Mouse (Mus musculus): ENCODE data around the gene Rassf7. TPM values are rescaled to one million over a fixed set of nuclear protein-coding genes. Genes with fewer than 3 reads are reported as not detected.
"Not testable (repeated sequence)": the region's sequence is repeated elsewhere in the genome, so short reads cannot be mapped to it uniquely, and the experiment has no call there.

Gene Rassf7
- polyA plus RNA-seq, 1 experiment from 2014 or later = 48.3 TPM

DNA sequence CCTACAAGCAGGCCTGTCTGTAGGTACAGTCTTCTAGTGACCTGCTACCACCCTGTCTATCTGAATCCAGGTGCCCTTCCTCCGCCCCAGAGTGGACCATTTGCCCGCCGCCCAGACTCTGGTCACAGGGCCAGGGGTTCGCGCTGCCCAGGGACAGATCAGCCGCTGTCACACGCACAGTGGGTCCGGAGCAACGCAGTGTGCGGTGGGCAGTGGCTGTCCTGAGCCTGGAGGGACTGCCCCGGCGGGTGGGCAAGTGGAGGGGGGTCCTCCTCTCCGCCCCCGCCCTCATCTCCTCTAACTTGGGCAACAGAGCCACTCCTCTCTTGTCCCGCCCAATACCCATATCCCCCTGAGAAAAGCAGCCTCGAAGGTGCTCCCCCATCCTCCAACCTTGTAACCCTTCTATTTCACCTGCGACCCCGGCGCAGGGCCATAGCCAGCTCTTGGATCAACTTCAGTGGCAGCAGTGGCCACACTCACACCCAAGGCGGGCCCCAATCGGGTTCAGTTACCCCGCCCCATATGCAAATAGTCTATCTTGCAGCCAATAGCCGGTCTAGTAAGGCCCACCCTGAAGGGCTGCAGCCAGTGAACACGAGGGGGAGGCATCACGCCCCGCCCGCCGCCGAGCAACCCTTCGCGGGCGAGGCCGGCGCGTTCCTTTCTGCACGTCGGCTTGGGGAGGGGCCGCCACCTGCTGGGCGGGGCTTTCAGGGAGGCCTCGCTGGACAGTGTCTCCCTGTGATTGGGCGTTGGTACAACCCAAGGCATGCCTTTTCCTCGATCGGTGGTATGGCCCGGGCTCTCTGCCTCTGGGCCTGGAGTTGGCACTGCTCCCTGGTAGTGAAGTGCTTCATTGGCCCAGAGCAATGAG lies 5.8 kb downstream of the Rassf7 start:
- TF ChIP-seq CTCF (IDR thresholded peaks at IDR 0.05) = no peak
- ATAC-seq (peak; percentile 96), DNase-seq (ENCODE audit: low read depth, low spot score) (peak; percentile 86)
- POLR2A ChIA-PET = interaction anchor here (1.0 kb wide), 1 partner anchor 10 kb away, joined by 3 read pairs; no protein-coding TSS in a partner anchor
- CTCF ChIA-PET = no interaction called here
- in situ Hi-C loops (cut with MboI; ENCODE audit: low pct_unique_long_range_greater_than_20kb) = no loop called here
- H3K27me3 ChIP-seq = no peaks in the 10 kb centered on the region

DNA sequence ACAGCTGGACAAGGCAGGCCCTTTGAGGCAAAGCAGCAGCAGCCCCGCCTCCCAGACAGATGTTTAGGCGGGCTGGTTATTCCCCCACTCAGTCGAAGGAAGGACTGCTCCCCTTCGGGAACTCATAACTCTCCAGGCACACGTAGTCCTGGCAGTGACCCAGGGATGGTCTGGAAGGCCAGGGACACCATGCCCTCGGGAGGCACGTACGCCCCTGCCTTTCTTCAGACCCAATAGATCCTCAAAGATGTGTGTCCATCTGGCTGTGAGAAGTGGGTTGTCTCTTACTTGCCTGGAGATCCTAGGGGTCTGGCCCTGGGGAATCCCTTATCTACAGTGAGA lies 6.4 kb downstream of the Rassf7 start:
- TF ChIP-seq CTCF (IDR thresholded peaks at IDR 0.05) = no peak
- in situ Hi-C loops (cut with MboI; ENCODE audit: low pct_unique_long_range_greater_than_20kb) = no loop called here
- ChIA-PET CTCF (no interaction called here), POLR2A (no interaction called here)
- DNase-seq (ENCODE audit: low read depth, low spot score) (no peak), ATAC-seq (no peak)
- H3K27me3 ChIP-seq = no peaks in the 10 kb centered on the region

DNA sequence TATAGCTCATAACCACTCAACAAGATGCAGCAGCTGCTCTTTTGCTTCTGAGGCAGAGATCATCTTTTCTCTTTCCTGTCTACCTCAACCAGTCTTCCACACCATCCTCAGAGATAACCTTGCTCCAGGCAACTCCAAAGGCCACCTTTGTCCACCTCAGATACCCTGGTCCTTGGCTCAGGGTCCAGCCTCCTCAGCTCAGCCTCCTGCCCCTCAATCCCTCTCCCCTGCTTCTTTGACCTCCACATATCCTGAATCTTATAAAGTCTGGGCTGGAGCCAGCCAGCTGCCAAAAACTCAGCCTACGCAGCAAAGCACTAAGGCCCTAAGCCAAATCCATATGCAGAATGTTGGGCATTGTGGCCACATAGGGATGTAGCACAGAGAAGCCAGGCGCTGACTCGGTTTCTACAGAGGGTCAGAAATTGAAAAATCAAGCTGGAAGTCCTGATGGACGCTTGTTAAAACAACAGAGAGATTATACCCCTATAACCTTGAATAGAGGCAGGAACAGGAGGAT lies 7.1 kb downstream of the Rassf7 start:
- POLR2A ChIA-PET = no interaction called here
- DNase-seq (ENCODE audit: low read depth, low spot score) = no peak
- CTCF ChIA-PET = interaction anchor here (0.6 kb wide), 1 partner anchor 22 kb away, joined by 3 read pairs; no protein-coding TSS in a partner anchor

DNA sequence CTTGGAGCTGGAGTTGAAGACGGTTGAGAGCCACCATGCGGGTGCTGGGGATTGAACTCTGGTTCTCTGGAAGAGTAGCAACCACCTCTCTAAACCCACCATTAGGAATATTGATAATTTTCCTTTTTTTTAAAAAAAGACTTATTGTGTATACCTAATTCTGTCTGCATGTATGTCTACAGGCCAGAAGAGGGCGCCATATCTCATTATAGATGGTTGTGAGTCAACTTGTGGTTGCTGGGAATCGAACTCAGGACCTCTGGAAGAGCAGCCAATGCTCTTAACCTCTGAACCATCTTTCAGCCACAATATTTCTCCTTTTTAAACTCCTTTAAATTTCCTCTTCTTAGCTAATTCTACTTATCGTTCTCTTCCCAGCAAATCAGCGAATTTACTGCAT lies 10.9 kb downstream of the Rassf7 start:
- ATAC-seq (no peak), DNase-seq (ENCODE audit: low read depth, low spot score) (no peak)
- ChIA-PET CTCF (interaction anchor here (0.9 kb wide), 1 partner anchor 12 kb away, joined by 3 read pairs; no protein-coding TSS in a partner anchor), POLR2A (no interaction called here)
- no peak for TF ChIP-seq CTCF (IDR thresholded peaks at IDR 0.05)
- in situ Hi-C loops (cut with MboI; ENCODE audit: low pct_unique_long_range_greater_than_20kb) = no loop called here
- no peaks in the 10 kb centered on the region for H3K27me3 ChIP-seq

More for the DNA sequence above, 7.1 kb downstream of the Rassf7 start:
- no peak for TF ChIP-seq CTCF (IDR thresholded peaks at IDR 0.05)
- ATAC-seq = no peak
- in situ Hi-C loops (cut with MboI; ENCODE audit: low pct_unique_long_range_greater_than_20kb) = no loop called here
- no peaks in the 10 kb centered on the region for H3K27me3 ChIP-seq

DNA sequence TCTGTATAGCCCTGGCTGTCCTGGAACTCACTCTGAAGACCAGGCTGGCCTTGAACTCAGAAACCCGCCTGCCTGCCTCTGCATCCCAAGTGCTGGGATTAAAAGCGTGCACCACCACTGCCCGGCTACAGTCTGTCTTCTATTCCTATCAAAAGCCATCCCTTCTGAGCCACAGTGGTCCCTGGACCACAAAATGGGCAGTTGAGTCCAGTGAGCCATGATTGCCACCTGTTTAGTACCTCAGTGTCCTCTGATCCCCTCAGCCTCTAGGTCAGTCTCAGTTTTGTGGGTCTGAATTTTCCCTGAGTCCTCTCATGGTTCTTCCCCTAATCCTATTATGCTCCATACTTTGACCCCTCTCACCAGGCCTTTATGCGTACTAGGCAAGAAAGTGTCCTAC lies 12.1 kb downstream of the Rassf7 start:
- DNase-seq (ENCODE audit: low read depth, low spot score) = no peak
- in situ Hi-C loops (cut with MboI; ENCODE audit: low pct_unique_long_range_greater_than_20kb) = no loop called here
- ATAC-seq = peak; percentile 9
- no peak for TF ChIP-seq CTCF (IDR thresholded peaks at IDR 0.05)
- no peaks in the 10 kb centered on the region for H3K27me3 ChIP-seq
- ChIA-PET POLR2A (interaction anchor here (1.5 kb wide), 1 partner anchor 35 kb away, joined by 5 read pairs; no protein-coding TSS in a partner anchor), CTCF (interaction anchor here (1.5 to 2.1 kb wide), 3 partner anchors 9 to 14 kb away, joined by 4 to 9 read pairs (median 6); no protein-coding TSS in a partner anchor)

DNA sequence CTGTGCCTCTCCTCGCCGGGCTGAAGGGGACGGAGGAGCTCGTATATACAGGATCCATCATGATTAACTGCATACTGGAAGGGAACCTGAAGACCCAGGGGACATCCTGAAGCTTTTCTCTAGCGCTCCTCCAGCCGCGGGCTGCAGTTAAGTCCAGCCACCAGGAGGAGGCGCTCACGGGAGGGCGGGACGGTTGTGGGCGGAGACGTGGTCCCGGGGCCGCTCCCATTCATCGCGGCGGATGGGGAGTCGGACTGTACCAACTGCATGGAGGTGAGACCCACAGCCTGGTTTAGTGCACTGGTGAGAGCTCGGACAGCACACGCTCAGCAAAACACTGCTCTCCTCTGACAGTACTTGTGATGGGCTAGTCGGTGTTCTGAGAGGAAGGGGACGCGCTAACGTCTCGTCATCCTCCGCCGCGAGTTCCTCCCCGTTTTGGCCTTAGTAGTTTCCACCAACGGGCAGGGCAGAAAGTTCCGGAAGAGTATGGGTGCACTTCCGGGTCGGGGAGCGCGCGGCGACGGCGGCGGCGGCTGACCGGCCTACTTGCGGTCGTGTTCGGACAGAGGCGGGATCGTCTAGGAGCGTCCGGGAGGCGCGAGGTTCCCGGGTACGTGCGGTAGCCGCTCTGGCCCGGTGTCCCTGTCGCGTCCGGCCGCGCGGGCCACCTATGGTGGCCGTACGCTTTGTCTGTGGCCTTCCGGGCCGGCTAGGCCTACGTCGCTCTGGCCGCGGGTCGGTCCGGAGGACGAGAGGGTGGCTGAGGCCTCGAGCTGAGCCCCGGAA lies 12.8 kb downstream of the Rassf7 start, which contains the start of gene Phrf1:
Phrf1 (plus strand) TSS at position 506 of the 789 bp plus-strand sequence.
- in situ Hi-C loops (cut with MboI; ENCODE audit: low pct_unique_long_range_greater_than_20kb) = no loop called here
- TF ChIP-seq CTCF (IDR thresholded peaks at IDR 0.05) = no peak
- CTCF ChIA-PET = interaction anchor here (1.3 to 2.1 kb wide), 4 partner anchors 9 to 13 kb away, joined by 4 to 9 read pairs (median 5); no protein-coding TSS in a partner anchor
- H3K27me3 ChIP-seq = no peaks in the 10 kb centered on the region
- peak; percentile 83 for ATAC-seq
- POLR2A ChIA-PET = interaction anchor here (1.1 to 1.5 kb wide), 2 partner anchors 18 to 36 kb away, joined by 4 to 5 read pairs; no protein-coding TSS in a partner anchor
- DNase-seq (ENCODE audit: low read depth, low spot score) = peak; percentile 84

DNA sequence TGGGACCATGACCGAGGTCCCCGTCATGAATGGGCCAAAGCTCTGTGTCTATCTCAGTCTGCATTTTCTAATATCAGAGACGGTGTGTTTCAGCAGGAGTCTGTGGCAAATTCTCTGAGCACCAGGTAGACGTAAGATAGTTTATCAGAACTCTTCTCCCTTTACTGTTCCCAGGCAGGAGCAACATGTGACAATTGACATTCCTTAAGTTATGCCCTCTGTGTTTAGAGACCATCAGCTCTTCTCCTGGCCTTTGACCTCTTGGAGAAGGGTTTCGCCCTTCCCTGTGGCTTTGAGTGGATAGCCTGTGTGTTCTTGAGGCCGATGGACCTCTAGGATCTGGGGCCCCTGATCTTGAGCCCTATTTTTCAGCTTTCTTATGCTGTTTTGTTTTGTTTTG lies 14.0 kb downstream of the Rassf7 start:
- no peak for TF ChIP-seq CTCF (IDR thresholded peaks at IDR 0.05)
- no peaks in the 10 kb centered on the region for H3K27me3 ChIP-seq
- DNase-seq (ENCODE audit: low read depth, low spot score) (no peak), ATAC-seq (no peak)
- POLR2A ChIA-PET = interaction anchor here (0.8 kb wide), 1 partner anchor 9 kb away, joined by 3 read pairs; no protein-coding TSS in a partner anchor
- in situ Hi-C loops (cut with MboI; ENCODE audit: low pct_unique_long_range_greater_than_20kb) = no loop called here
- CTCF ChIA-PET = interaction anchor here (1.3 to 2.1 kb wide), 2 partner anchors 10 to 11 kb away, joined by 4 to 9 read pairs; no protein-coding TSS in a partner anchor

DNA sequence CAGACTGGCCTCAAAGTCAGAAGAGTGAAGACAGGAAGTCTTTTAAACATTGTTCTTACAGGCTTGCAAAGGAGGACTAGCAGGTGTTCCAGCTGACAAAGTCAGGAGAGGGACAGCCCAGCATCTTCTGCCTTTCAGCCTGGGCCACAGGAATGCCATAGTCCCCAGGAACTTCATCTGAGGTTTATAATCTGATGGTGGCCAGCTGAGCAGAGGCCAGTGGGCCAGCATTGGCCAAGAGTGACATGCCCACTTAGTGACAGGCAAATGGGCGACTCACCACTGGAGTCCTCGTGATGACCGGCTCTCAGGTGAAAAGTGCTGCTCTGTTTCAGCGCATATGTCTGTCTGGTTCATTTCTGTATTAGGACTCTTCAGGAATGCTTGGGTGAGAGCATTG lies 14.9 kb downstream of the Rassf7 start:
- DNase-seq (ENCODE audit: low read depth, low spot score) = no peak
- ChIA-PET CTCF (no interaction called here), POLR2A (no interaction called here)
- in situ Hi-C loops (cut with MboI; ENCODE audit: low pct_unique_long_range_greater_than_20kb) = no loop called here
- TF ChIP-seq CTCF (IDR thresholded peaks at IDR 0.05) = no peak
- H3K27me3 ChIP-seq = no peaks in the 10 kb centered on the region
- ATAC-seq = no peak

DNA sequence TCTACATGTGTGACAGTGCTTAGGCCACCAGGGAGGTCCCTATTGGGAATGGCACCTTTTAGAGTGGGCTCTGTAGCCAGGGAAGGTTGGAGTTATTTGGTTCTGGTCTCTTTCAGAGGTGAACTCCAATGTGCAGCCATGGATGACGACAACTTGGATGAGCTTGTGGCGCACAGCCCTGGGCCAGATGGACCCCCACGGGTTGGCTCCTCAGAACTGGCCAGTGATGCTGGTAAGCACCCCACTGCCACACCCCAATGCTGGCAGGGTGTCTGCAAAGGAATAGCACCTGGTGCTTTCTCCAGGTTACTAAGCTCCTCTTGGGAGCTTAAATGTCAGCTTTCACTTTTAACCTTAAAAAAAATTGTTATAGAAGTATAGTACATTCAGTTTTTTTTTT lies 15.5 kb downstream of the Rassf7 start:
- no peak for ATAC-seq
- in situ Hi-C loops (cut with MboI; ENCODE audit: low pct_unique_long_range_greater_than_20kb) = no loop called here
- CTCF ChIA-PET = no interaction called here
- DNase-seq (ENCODE audit: low read depth, low spot score) = no peak
- TF ChIP-seq CTCF (IDR thresholded peaks at IDR 0.05) = no peak
- POLR2A ChIA-PET = interaction anchor here (1.3 kb wide), 1 partner anchor 10 kb away, joined by 3 read pairs; no protein-coding TSS in a partner anchor
- H3K27me3 ChIP-seq = no peaks in the 10 kb centered on the region

DNA sequence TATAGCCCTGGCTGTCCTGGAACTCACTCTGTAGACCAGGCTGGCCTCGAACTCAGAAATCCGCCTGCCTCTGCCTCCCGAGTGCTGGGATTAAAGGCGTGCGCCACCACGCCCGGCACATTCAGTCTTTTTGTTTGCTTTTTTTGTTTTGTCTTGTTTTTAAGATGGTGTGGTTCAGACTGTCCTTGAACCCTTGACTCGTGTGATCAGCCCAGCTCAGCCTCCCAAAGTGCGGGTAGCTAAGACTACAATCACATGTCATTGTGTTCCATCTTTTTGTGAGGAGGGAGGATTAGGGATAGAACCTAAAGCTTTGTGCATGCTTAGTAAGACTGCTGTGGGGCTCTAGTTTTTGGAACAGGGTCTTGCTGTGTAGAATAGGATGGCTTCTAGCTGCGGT lies 15.9 kb downstream of the Rassf7 start:
- CTCF ChIA-PET = no interaction called here
- no peak for TF ChIP-seq CTCF (IDR thresholded peaks at IDR 0.05)
- H3K27me3 ChIP-seq = no peaks in the 10 kb centered on the region
- no peak for DNase-seq (ENCODE audit: low read depth, low spot score)
- POLR2A ChIA-PET = interaction anchor here (1.3 kb wide), 1 partner anchor 11 kb away, joined by 3 read pairs; no protein-coding TSS in a partner anchor
- in situ Hi-C loops (cut with MboI; ENCODE audit: low pct_unique_long_range_greater_than_20kb) = no loop called here
- no peak for ATAC-seq

DNA sequence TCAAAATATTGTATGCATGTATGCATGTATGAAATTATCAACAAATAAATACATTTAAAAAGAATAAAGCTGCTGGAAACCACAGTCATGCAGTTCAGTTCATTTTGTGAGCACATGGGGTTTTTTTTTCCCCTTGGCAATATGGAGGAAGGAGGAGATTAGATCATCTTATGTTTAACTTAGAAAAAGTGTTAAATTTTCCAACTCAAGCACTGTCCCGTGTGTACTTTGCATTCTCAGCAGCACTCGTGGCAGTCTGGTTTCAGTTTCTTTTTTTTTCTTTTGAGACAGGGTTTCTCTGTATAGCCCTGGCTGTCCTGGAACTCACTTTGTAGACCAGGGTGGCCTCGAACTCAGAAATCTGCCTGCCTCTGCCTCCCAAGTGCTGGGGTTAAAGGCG lies 34.8 kb downstream of the Rassf7 start:
- CTCF ChIA-PET = interaction anchor here (1.2 kb wide), 1 partner anchor 17 kb away, joined by 3 read pairs; no protein-coding TSS in a partner anchor
- POLR2A ChIA-PET; in situ Hi-C loops (cut with MboI; ENCODE audit: low pct_unique_long_range_greater_than_20kb); H3K27me3 ChIP-seq; ATAC-seq; DNase-seq (ENCODE audit: low read depth, low spot score): not testable (repeated sequence)

Data from Patski (cell line).